Mouse (Mus musculus) kidney, adult 8-10 months (tissue): Measurements from ENCODE around the gene Aldh3a2.
"Not testable (repeated sequence)": the region's sequence is repeated elsewhere in the genome, so short reads cannot be mapped to it uniquely, and the experiment has no call there.

Source experiments
- DNase-seq, 2 experiments: peaks; one replicate each; pipeline ENCODE4 v3.0.0; 2022

The Aldh3a2 gene

GRCm38 (mm10) chr11:61266551-61267533 is at the start of gene Aldh3a2:
Gene Aldh3a2 (minus strand): TSS chr11:61267464.
- peak; percentile 95 to 97 for DNase-seq

DNA sequence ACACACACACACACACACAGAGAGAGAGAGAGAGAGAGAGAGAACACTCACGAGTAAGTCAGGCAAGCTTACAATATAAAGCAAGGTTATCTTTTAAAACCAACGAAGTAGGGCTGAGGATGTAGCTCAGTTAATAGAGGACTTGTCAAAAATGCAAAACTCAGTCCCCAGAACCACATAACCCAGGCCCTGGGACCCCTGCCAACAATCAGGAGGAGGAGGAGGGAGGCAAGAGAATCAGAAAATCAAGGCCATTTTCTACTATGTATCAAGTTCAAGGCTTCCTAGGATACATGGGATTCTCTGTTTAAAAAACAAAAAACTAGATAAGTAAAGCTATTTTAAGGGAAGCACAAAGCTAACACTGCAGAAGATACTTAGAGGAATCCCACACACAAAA is 49.6 kb upstream of the Aldh3a2 start:
- no peak for DNase-seq

GRCm38 (mm10) chr11:61310321-61310720 is 43.1 kb upstream of the Aldh3a2 start:
- no peak for DNase-seq

DNA sequence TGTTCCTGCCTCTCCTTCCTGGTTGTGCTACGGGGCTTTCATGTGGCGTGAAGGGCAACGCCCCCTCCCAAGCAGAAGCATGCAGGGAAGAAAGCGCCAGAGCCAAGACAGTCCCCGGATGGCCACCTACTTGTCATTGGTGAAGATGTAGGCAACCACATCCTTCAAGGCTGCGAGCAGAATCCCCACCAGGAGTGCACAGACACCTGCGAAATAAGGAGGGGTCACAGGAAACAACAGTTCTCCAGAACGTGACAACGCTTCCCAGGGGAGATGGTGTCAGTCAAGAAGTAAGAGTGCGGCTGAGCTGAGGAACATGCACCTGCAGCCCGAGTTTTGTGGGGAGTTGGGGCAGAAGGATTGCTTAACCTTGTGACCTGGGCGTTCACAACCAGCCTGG is 42.6 kb upstream of the Aldh3a2 start:
- DNase-seq: no peak

DNA sequence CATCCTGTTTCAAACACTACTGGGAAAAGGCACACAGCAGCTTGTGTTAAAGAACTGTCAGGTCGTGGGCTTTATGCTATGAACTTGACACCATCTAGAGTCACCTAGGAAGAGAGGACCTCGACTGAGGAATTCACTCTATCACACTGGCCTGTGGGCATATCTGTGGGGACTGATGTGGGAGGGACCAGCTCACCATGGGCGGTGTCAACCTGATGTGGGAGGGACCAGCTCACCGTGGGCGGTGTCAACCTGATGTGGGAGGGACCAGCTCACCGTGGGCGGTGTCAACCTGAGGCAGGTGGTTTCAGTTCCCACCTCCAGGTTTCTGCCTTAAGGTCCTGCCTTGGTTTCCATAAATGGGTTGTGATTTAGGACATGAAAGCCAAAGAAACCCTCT is 40.5 kb upstream of the Aldh3a2 start:
- DNase-seq: no peak

DNA sequence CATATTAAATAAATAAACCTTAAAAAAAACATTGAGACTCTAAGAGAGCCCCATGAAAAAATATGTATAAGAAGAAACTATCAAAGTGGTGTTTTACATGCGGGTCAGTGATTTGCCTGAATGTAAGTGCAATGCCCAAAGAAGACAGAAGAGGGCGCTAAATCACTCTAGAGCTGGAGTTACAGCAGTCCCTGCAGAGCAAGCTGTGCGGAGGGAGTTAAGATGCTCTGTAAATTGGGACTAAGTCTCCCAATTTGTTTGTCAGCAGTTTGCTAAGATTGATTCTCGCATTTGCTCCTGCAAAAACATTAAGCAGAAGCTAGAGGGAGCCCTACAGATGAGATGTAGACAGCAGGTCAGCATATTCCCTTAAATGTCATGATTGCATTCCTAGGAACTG is 38.1 kb upstream of the Aldh3a2 start:
- peak; percentile 52 to 83 for DNase-seq

DNA sequence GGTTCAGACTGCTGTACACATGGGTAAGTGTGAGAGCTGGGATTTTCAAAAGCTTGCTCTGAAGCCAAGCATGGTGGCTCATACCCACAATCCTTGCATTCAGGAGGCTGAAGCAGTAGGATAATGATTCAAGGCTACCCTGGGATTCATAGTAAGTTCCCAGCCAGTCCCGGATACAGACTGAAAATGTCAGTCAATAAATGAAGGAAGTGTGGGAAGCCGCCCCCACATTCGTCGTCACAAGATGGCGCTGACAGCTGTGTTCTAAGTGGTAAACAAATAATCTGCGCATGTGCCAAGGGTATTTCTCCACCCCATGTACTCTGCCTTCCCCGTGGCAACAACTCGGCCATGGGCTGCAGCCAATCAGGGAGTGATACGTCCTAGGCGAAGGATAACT is 37.3 kb upstream of the Aldh3a2 start:
- DNase-seq: not testable (repeated sequence)

DNA sequence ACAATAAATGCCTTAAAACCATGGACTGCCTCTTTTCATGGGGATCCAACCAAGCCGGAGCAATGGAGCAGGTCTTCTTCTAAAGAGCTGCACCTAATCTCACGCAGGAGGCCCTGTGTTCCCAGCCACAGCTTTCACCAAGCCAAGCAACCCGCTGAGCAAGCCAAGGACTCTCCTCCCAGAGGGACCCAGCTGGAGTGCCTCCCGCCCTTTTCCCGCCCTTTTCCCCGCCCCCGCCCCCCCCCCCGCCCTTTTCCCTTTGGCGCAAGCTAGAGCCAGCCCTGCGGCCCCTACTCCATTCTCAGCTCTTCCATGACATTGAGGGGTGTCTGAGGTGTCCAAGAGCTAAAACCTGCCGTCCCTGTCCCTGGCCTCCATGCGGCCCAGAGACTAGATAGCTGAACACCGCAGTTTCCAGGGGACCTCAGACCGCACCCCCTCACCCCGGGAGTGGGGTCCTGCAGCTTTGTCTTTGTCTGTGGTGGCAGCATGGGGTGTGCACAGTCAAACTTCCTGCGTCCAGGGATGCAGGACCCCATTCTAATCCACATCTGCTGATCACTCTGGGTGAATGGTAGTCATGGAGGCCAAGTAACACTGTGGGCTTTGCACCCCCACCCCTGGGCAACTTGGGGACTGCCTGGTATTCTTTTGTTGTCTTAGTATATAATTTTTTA is 33.6 kb upstream of the Aldh3a2 start:
- no peak for DNase-seq

- DNase-seq: no peak
Observed at GRCm38 (mm10) chr11:61300205-61300604, 32.9 kb upstream of the Aldh3a2 start.

DNA sequence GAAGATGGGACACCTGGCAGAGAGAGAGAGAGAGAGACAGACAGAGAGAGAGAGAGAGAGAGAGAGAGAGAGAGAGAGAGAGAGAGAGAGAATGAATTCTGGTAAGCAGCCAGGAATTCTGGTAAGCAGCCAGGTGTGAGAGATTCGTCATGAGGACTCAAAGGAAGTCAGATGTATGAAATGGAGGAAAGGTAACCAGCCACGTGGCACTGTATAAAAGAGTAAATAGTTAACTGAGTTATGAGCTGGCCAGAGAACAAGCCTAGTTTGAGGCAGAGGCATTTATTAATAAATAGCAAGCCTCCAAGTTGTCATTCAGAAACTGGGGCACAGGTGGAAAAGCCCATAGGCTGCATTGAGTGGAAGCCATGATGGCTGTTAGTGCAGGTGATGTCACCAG is 30.6 kb upstream of the Aldh3a2 start:
- peak; percentile 52 to 62 for DNase-seq

DNA sequence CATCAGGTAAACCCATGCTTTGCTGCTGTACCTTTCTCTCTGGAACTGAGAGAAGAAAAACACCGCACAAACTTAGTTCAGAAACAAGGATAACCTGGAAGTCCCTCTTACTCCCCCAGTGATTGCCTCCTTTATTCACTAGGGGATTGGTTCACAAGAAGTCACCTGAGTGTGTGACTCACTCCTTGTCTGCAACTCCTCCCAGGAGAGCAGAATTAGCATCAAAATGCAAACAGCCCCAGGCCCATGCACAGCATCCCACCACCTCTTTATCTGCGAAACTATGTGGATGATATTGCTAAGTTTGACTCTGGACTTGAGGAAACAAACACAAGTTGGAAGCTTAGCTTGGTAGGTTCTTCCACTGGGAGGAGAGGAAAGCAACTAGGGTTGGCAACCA is 30.1 kb upstream of the Aldh3a2 start:
- no peak for DNase-seq

DNA sequence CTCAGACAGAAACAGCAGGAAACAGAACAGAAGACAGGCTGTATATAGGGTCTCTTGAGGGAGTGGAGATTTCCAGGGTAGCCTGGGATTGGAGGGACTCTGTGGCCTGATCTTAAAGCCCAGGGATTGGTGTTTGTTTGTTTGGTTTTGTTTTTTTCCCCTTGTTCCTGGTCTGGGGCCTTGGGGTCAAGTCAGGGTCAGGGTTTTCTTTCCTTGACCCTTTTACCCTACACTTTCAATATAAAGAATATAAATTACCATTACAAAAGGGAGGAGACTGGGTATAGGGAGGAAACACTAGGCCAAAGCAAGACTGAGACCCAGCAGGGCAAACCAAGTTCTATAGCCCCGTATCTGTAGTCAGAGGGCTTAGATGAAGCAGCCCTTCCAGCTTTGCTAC is 29.3 kb upstream of the Aldh3a2 start:
- no peak for DNase-seq

GRCm38 (mm10) chr11:61295556-61295955 is 28.3 kb upstream of the Aldh3a2 start:
- DNase-seq: peak in 1 of 2 experiments; percentile 52

GRCm38 (mm10) chr11:61294431-61294830 is 27.2 kb upstream of the Aldh3a2 start:
- no peak for DNase-seq

DNA sequence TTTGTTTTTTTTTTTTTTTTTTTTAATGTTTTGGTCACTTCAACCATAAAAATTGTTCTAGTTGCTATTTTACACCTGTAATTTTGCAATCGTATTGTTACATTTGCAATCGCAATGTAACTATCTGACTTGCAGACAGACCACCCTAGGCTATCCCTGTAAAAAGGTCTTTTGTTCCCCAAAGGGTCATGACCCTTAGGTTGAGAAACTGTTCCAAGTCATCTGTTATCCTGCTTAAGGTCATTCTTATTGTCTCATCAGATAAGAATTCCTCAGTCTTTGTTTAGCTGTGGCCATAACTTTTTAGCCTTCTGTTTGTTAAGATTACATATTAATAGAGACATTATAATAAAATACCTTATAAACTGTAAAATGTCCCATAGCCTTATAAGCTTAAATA is 26.0 kb upstream of the Aldh3a2 start:
- no peak for DNase-seq

DNA sequence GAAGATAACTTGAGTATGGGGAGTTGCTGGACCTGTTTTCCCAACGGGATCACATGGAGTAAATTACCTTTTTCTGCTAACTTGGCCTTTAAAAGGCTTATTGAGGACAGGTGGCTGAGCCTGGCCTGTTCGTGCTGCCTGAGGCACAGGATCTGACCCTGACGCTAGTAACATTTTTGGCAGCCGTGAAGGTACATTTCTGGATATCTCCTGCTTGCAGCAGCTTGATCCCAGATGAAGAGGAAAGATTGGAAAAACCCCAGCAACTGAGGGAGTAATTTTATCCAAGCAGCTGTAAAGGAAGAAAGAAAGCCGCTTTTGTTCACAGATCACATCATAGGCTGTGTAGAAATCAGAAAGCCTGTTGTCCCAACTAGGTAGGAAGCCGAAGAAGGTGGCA is 17.1 kb upstream of the Aldh3a2 start:
- peak in 1 of 2 experiments; percentile 47 for DNase-seq

DNA sequence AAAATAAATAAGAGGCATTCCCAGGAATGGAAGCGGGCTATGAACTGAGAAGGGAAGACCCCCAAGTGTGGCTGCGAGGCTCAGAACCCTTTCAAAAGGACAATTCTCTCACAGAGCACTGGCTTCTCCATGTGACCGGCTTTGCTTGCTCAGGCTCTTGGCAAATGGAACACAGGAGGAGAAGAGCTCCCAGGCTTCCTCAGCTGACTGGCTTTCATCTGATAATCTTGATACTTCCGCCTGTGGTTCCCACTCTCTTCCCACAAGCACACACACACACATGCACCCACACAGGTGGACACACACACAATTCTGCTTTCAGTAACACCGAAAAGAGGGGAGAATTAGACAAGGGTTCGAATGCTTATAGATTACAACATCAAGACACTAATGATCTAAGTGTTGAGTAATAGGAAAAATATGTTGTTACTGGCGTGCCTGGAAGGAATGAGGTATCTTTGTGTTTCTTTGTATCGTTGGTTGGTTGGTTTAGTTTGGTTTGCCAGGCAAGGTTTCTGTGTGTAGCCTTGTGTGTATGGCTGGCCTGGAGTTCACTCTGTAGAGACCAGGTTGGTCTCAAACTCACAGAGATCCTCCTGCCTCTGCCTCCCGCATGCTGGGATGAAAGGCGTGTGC is 16.3 kb upstream of the Aldh3a2 start:
- no peak for DNase-seq

DNA sequence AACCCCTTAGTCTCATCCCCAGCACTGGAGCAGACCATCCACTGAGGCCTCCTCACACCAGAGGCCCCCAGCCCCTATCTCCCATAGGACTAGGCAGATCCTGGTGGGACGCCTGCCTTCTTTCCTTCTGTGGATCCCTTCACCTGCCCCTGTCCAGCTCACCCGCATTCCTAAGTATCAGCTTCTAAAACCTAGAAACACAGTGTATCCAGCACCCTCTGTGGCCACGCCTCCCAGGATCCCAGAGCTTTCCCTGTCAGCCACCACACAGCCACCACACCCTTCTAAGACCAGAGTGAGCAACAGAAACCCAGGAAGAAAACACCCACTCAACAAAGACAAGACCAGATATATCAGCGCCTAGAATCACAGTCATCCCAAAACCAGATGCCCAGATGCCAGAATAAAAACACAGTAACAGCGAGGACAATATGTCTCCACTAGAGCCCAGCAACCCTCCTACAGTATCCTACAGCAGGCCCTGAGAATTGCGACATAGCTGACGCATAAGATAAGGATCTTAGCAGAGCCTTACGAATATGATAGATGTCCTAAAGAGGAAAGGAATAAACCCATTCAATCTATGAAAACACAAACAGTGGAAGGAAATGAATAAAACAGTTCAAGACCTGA is 11.3 kb upstream of the Aldh3a2 start:
- DNase-seq: no peak

- DNase-seq: no peak
Observed at GRCm38 (mm10) chr11:61277937-61278336, 10.7 kb upstream of the Aldh3a2 start.

- DNase-seq: no peak
Observed at GRCm38 (mm10) chr11:61276482-61276881, 9.2 kb upstream of the Aldh3a2 start.

- no peak for DNase-seq
Observed at GRCm38 (mm10) chr11:61275106-61275505, 7.8 kb upstream of the Aldh3a2 start.

DNA sequence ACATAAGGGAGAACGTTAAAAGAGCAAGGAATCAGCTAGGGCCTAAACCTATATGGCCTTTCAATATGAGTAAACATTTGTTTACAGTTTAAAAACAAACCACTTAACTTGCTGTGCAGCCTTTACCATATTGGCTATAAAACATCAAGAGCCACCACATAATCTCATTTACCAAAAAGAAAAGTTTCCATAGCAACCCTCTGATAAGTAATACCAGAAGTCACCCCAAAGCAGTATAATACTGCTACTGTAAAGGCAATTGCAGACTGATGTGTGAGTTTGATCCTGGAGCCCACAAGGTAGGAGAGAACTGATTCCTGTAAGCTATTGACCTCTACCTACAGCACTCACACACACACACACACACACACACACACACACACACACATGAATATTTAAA is 7.2 kb upstream of the Aldh3a2 start:
- DNase-seq: no peak

DNA sequence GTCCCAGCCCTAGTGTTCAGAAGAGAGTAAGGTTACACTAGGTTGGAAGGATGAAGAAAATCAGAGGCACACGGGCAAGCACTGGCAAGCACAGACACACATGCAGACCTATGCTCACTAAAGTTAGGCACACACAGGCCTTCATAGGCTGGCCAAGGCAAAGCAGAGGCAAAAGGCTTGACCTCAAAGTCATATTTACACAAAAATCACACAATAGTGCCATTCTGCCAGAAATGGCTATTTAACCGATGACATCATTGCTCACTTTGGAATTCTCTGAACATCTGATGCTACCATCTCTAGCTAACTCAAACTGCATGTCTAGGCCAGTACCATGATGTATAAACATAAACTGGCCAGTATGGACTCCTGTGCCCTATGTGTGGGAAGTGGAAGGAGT is 6.7 kb upstream of the Aldh3a2 start:
- DNase-seq: no peak
